Mouse (Mus musculus): ENCODE measurements at regions not wholly inside any gene's neighbourhood (a gene's known extent, or its start where the extent isn't known, plus 50 kb on each side); places are given as distances from the start of the nearest gene placed in this dataset.
"Not testable (repeated sequence)": the region's sequence is repeated elsewhere in the genome, so short reads cannot be mapped to it uniquely, and the experiment has no call there.

GRCm38 (mm10) chr2:78277699-78278098 lies 331.5 kb upstream of the Cwc22 start:
- no peak for DNase-seq

GRCm38 (mm10) chr2:78274122-78274521 lies 327.9 kb upstream of the Cwc22 start:
- DNase-seq = no peak

- no peak for DNase-seq
Observed at GRCm38 (mm10) chr2:78268705-78269104, 322.5 kb upstream of the Cwc22 start.

- DNase-seq = no peak
Observed at GRCm38 (mm10) chr2:78267527-78268375, 321.6 kb upstream of the Cwc22 start.

GRCm38 (mm10) chr2:78253601-78254097 lies 307.5 kb upstream of the Cwc22 start:
- no peak for DNase-seq

GRCm38 (mm10) chr2:78246354-78246753 lies 300.2 kb upstream of the Cwc22 start:
- DNase-seq = no peak

- peak; percentile 1 for DNase-seq
Observed at GRCm38 (mm10) chr2:78240299-78240698, 294.1 kb upstream of the Cwc22 start.

- not testable (repeated sequence) for DNase-seq
Observed at GRCm38 (mm10) chr2:78225383-78226100, 279.4 kb upstream of the Cwc22 start.

- no peak for DNase-seq
Observed at GRCm38 (mm10) chr2:78214469-78214868, 268.3 kb upstream of the Cwc22 start.

GRCm38 (mm10) chr2:78205125-78205524 lies 258.9 kb upstream of the Cwc22 start:
- no peak for DNase-seq

- DNase-seq = no peak
Observed at GRCm38 (mm10) chr2:78196006-78196405, 249.8 kb upstream of the Cwc22 start.

- DNase-seq = no peak
Observed at GRCm38 (mm10) chr2:78189620-78190019, 243.4 kb upstream of the Cwc22 start.

- DNase-seq = no peak
Observed at GRCm38 (mm10) chr2:78184950-78185349, 238.8 kb upstream of the Cwc22 start.

- no peak for DNase-seq
Observed at GRCm38 (mm10) chr2:78173784-78174183, 227.6 kb upstream of the Cwc22 start.

GRCm38 (mm10) chr2:78172819-78173218 lies 226.6 kb upstream of the Cwc22 start:
- no peak for DNase-seq

GRCm38 (mm10) chr2:78170162-78170747 lies 224.1 kb upstream of the Cwc22 start:
- no peak for DNase-seq

GRCm38 (mm10) chr2:78165429-78165828 lies 219.3 kb upstream of the Cwc22 start:
- DNase-seq = no peak

GRCm38 (mm10) chr2:78159877-78160485 lies 213.8 kb upstream of the Cwc22 start:
- DNase-seq = peak; percentile 7

- no peak for DNase-seq
Observed at GRCm38 (mm10) chr2:78110335-78110734, 164.2 kb upstream of the Cwc22 start.

GRCm38 (mm10) chr2:78095536-78095935 lies 149.4 kb upstream of the Cwc22 start:
- no peak for DNase-seq

- DNase-seq = no peak
Observed at GRCm38 (mm10) chr2:78094921-78095320, 148.7 kb upstream of the Cwc22 start.

GRCm38 (mm10) chr2:78064321-78065037 lies 118.3 kb upstream of the Cwc22 start:
- DNase-seq = no peak
